Mouse (Mus musculus) kidney, postnatal 0 days (tissue): Measurements from ENCODE around the gene Rhbdf2. TPM values are rescaled to one million over a fixed set of nuclear protein-coding genes. Genes with fewer than 3 reads are reported as not detected.

Experiments used
- ATAC-seq: fragments of 200-750 bp; cut with Nextera tagmentation; replicated peaks from 2 replicates; pipeline ENCODE4 v1.8.0; 2017; ENCODE audit warnings: low read depth, moderate number of reproducible peaks, moderate TSS enrichment, moderate library complexity; ENCODE audit not compliant: low FRiP score
- DNase-seq: peaks from one replicate; pipeline ENCODE4 v3.0.0-alpha.2; 2016; ENCODE audit warnings: low spot score
- H3K27ac ChIP-seq: fragments of 300-500 bp; sonication (generic); 2 replicates; pipeline ENCODE4 v1.5.1; 2014; ENCODE audit warnings: mild to moderate bottlenecking
- H3K27me3 ChIP-seq: fragments of 300-500 bp; sonication (generic); 2 replicates; pipeline ENCODE4 v1.6.1; 2014; ENCODE audit warnings: low read length, mixed read lengths; ENCODE audit not compliant: insufficient read depth
- H3K36me3 ChIP-seq: fragments of 300-500 bp; sonication (generic); 2 replicates; pipeline ENCODE4 v1.6.1; 2014; ENCODE audit warnings: low read length, mixed read lengths; ENCODE audit not compliant: insufficient read depth
- H3K4me1 ChIP-seq: fragments of 300-500 bp; sonication (generic); replicated peaks from 2 replicates; pipeline ENCODE4 v1.6.1; 2014; ENCODE audit warnings: antibody characterized with exemption, low read length, mixed read lengths; ENCODE audit not compliant: insufficient read depth
- H3K4me2 ChIP-seq: fragments of 300-500 bp; sonication (generic); 2 replicates; pipeline ENCODE4 v1.6.1; 2014; ENCODE audit warnings: mild to moderate bottlenecking, low read length, moderate library complexity, mixed read lengths
- H3K4me3 ChIP-seq: fragments of 300-500 bp; sonication (generic); replicated peaks from 2 replicates; pipeline ENCODE4 v1.5.1; 2014; ENCODE audit warnings: low read depth, low read length
- H3K9ac ChIP-seq: fragments of 300-500 bp; sonication (generic); 2 replicates; pipeline ENCODE4 v1.6.1; 2014; ENCODE audit warnings: low read depth, low read length
- H3K9me3 ChIP-seq: fragments of 300-500 bp; sonication (generic); replicated peaks from 2 replicates; pipeline ENCODE4 v1.6.1; 2016; ENCODE audit warnings: low read length, inconsistent platforms, mixed read lengths
- CTCF ChIP-seq: IDR thresholded peaks from 2 replicates; pipeline ENCODE4 v1.5.1; 2016; ENCODE audit warnings: antibody characterized with exemption, low read depth, mild to moderate bottlenecking, moderate library complexity
- WGBS: fragments of 180-500 bp; shearing (Covaris S2); extraction: QIAGEN DNeasy Blood & Tissue Kit; methylation state at CpG from one replicate; pipeline ENCODE4 v1.1.7; 2014; 5-methylcytosine and 5-hydroxymethylcytosine counted together
- polyA plus RNA-seq: library from polyadenylated mRNA; unstranded; fragments of >200 nt; fragmentation: Nextera tagmentation; extraction: Ambion mirVana; gene quantifications from 2 replicates; pipeline ENCODE4 v1.2.1, GENCODE M21; 2015

Rhbdf2 gene
- polyA plus RNA-seq, 1 experiment from 2014 or later, result 9.0 TPM

GRCm38 (mm10) chr11:116554171-116554878 is 72.5 kb downstream of the Rhbdf2 start:
- 39% methylated on average over 12 of the region's 12 CpGs for WGBS
- peak; percentile 87 for DNase-seq
- no peak for ATAC-seq

GRCm38 (mm10) chr11:116552194-116552593 is 74.6 kb downstream of the Rhbdf2 start:
- H3K27ac ChIP-seq, result no peak overlapping the region
- no peak for ATAC-seq
- DNase-seq, result no peak
- 52% methylated on average over 1 of the region's 1 CpGs for WGBS
- no peaks in the 10 kb centered on the region for H3K36me3 ChIP-seq
- H3K4me1 ChIP-seq, result peaks cover 13% of the 10 kb centered on the region; the same call in 1 of the 2 replicates
- H3K4me3 ChIP-seq, result no peak overlapping the region
- H3K9ac ChIP-seq, result no peak overlapping the region
- no peaks in the 10 kb centered on the region for H3K27me3 ChIP-seq
- no peak overlapping the region for H3K4me2 ChIP-seq
- no peak for TF ChIP-seq CTCF
- H3K9me3 ChIP-seq, result no peaks in the 10 kb centered on the region

More at GRCm38 (mm10) chr11:116554171-116554878, 72.5 kb downstream of the Rhbdf2 start:
- H3K9ac ChIP-seq, result no peak overlapping the region
- no peak overlapping the region for H3K4me3 ChIP-seq
- peaks cover 13% of the 10 kb centered on the region; the same call in 1 of the 2 replicates for H3K4me1 ChIP-seq
- no peaks in the 10 kb centered on the region for H3K27me3 ChIP-seq
- no peak overlapping the region for H3K4me2 ChIP-seq
- H3K27ac ChIP-seq, result no peak overlapping the region
- TF ChIP-seq CTCF, result peak; percentile 82
- H3K9me3 ChIP-seq, result no peaks in the 10 kb centered on the region
- no peaks in the 10 kb centered on the region for H3K36me3 ChIP-seq

GRCm38 (mm10) chr11:116550748-116551147 is 76.1 kb downstream of the Rhbdf2 start:
- peak overlapping the region; percentile 36; the same call in 1 of the 2 replicates for H3K27ac ChIP-seq
- no peaks in the 10 kb centered on the region for H3K27me3 ChIP-seq
- H3K9ac ChIP-seq, result no peak overlapping the region
- H3K36me3 ChIP-seq, result peaks cover 8% of the 10 kb centered on the region
- no peak overlapping the region for H3K4me2 ChIP-seq
- no peaks in the 10 kb centered on the region for H3K9me3 ChIP-seq
- no peak for TF ChIP-seq CTCF
- ATAC-seq, result no peak
- DNase-seq, result no peak
- 36% methylated on average over 7 of the region's 7 CpGs for WGBS
- H3K4me1 ChIP-seq, result peaks cover 13% of the 10 kb centered on the region; the same call in 1 of the 2 replicates
- H3K4me3 ChIP-seq, result no peak overlapping the region

GRCm38 (mm10) chr11:116549273-116550038 is 77.4 kb downstream of the Rhbdf2 start:
- Histone ChIP-seq H3K9me3 (no peaks in the 10 kb centered on the region), H3K27me3 (no peaks in the 10 kb centered on the region), H3K4me1 (peaks cover 13% of the 10 kb centered on the region; the same call in 1 of the 2 replicates), H3K9ac (no peak overlapping the region), H3K4me2 (no peak overlapping the region), H3K27ac (0 out of 2 replicates have a peak overlapping the region, but pooled peaks have one; percentile 36), H3K4me3 (no peak overlapping the region), H3K36me3 (peaks cover 13% of the 10 kb centered on the region)
- no peak for TF ChIP-seq CTCF
- WGBS, result 75% methylated on average over 11 of the region's 11 CpGs
- DNase-seq, result no peak
- no peak for ATAC-seq

- Histone ChIP-seq H3K27me3 (no peaks in the 10 kb centered on the region), H3K9ac (no peak overlapping the region), H3K27ac (no peak overlapping the region), H3K4me3 (no peak overlapping the region), H3K4me1 (peaks cover 9% of the 10 kb centered on the region; the same call in 1 of the 2 replicates), H3K9me3 (no peaks in the 10 kb centered on the region), H3K4me2 (no peak overlapping the region), H3K36me3 (peaks cover 19% of the 10 kb centered on the region)
- ATAC-seq (no peak), DNase-seq (no peak)
- TF ChIP-seq CTCF, result no peak
- WGBS, result 93% methylated on average over 9 of the region's 9 CpGs
These were observed 78.0 kb downstream of the Rhbdf2 start for GRCm38 (mm10) chr11:116548780-116549179.

Other genes starting within 250 kb of the Rhbdf2 start
- gene Rnf157, start 214.0 kb downstream of the Rhbdf2 start, polyA plus RNA-seq, result 7.4 and 8.1 TPM in 2 replicates
- gene Ubald2, start 192.9 kb downstream of the Rhbdf2 start, polyA plus RNA-seq, result 53.5 and 53.6 TPM in 2 replicates
- gene Qrich2, start 160.8 kb downstream of the Rhbdf2 start, polyA plus RNA-seq, result 0.24 and 0.32 TPM in 2 replicates
- 150 and 167 TPM in 2 replicates for gene Prpsap1, start 132.8 kb downstream of the Rhbdf2 start, polyA plus RNA-seq
- gene Sphk1, start 96.1 kb downstream of the Rhbdf2 start, polyA plus RNA-seq, result 8.0 and 9.0 TPM in 2 replicates
- gene Ube2o, start 45.6 kb downstream of the Rhbdf2 start, polyA plus RNA-seq, result 8.6 and 8.9 TPM in 2 replicates
- gene Aanat, start 40.6 kb downstream of the Rhbdf2 start, polyA plus RNA-seq, result not detected in 2 replicates
- 1.3 and 1.4 TPM in 2 replicates for gene Prcd, start 26.5 kb upstream of the Rhbdf2 start, polyA plus RNA-seq
- gene Cygb, start 27.3 kb upstream of the Rhbdf2 start, polyA plus RNA-seq, result 35.2 and 37.5 TPM in 2 replicates
- gene St6galnac1, start 148.5 kb upstream of the Rhbdf2 start, polyA plus RNA-seq, result not detected in 2 replicates
- gene Mxra7, start 201.0 kb upstream of the Rhbdf2 start, polyA plus RNA-seq, result 17.6 and 18.3 TPM in 2 replicates
- 60.2 and 71.5 TPM in 2 replicates for gene Mettl23, start 216.3 kb upstream of the Rhbdf2 start, polyA plus RNA-seq
- gene Jmjd6, start 216.4 kb upstream of the Rhbdf2 start, polyA plus RNA-seq, result 52.8 and 54.1 TPM in 2 replicates
- gene Mfsd11, start 225.4 kb upstream of the Rhbdf2 start, polyA plus RNA-seq, result 48.4 and 53.6 TPM in 2 replicates
- 664 and 665 TPM in 2 replicates for gene Srsf2, start 226.1 kb upstream of the Rhbdf2 start, polyA plus RNA-seq